Mouse (Mus musculus) C2C12 (cell line): ENCODE data around the gene Ckm.

Experiments used
- CEBPB ChIP-seq: IDR thresholded peaks from one replicate; pipeline ENCODE4 v1.6.1; 2011; ENCODE audit warnings: low read depth, mild to moderate bottlenecking, control low read depth, moderate library complexity
- CTCF ChIP-seq: IDR thresholded peaks from one replicate; pipeline ENCODE4 v1.5.1; 2011; ENCODE audit not compliant: control insufficient read depth, insufficient read depth, insufficient read length
- FOSL1 ChIP-seq: IDR thresholded peaks from one replicate; pipeline ENCODE4 v1.8.0; 2011; ENCODE audit warnings: mild to moderate bottlenecking, low read length; ENCODE audit not compliant: poor library complexity, insufficient read depth, severe bottlenecking
- MAX ChIP-seq: IDR thresholded peaks from one replicate; pipeline ENCODE4 v1.6.1; 2011; ENCODE audit warnings: mild to moderate bottlenecking, control low read depth
- MYOD1 ChIP-seq: IDR thresholded peaks from one replicate; pipeline ENCODE4 v1.6.1; 2011; ENCODE audit warnings: low read depth; ENCODE audit not compliant: control insufficient read depth, insufficient read length
- MYOG ChIP-seq: IDR thresholded peaks from one replicate; pipeline ENCODE4 v1.6.1; 2011; ENCODE audit not compliant: control insufficient read depth, insufficient read length; ENCODE audit errors: extremely low read depth
- USF1 ChIP-seq: IDR thresholded peaks from one replicate; pipeline ENCODE4 v1.6.1; 2011; ENCODE audit warnings: low read depth, mild to moderate bottlenecking, control low read depth, moderate library complexity

GRCm38 (mm10) chr7:19457414-19458071 lies 53.0 kb downstream of the Ckm start:
- no peak for TF ChIP-seq MAX
- TF ChIP-seq CTCF = no peak
- TF ChIP-seq CEBPB = no peak
- no peak for TF ChIP-seq USF1
- no peak for TF ChIP-seq MYOG
- TF ChIP-seq FOSL1 = no peak
- TF ChIP-seq MYOD1 = no peak
